Mouse (Mus musculus) stomach, postnatal 0 days (tissue): ENCODE measurements at regions not wholly inside any gene's neighbourhood (a gene's known extent, or its start where the extent isn't known, plus 50 kb on each side); places are given as distances from the start of the nearest gene placed in this dataset.

ENCODE experiments used
- ATAC-seq: fragments of 200-750 bp; cut with Nextera tagmentation; 2 replicates; pipeline ENCODE4 v1.8.0; 2017; ENCODE audit not compliant: low FRiP score, low TSS enrichment
- DNase-seq: peaks from one replicate; pipeline ENCODE4 v3.0.0-alpha.2; 2016; ENCODE audit warnings: low spot score
- H3K27ac ChIP-seq: fragments of 300-500 bp; sonication (generic); replicated peaks from 2 replicates; pipeline ENCODE4 v1.5.1; 2014; ENCODE audit warnings: mild to moderate bottlenecking, control low read depth
- H3K27me3 ChIP-seq: fragments of 300-500 bp; sonication (generic); 2 replicates; pipeline ENCODE4 v1.6.1; 2014; ENCODE audit warnings: low read length; ENCODE audit not compliant: control insufficient read depth, insufficient read depth
- H3K36me3 ChIP-seq: fragments of 300-500 bp; sonication (generic); 2 replicates; pipeline ENCODE4 v1.6.1; 2014; ENCODE audit warnings: low read length, mixed read lengths; ENCODE audit not compliant: control insufficient read depth, insufficient read depth
- H3K4me1 ChIP-seq: fragments of 300-500 bp; sonication (generic); replicated peaks from 2 replicates; pipeline ENCODE4 v1.6.1; 2014; ENCODE audit warnings: antibody characterized with exemption; ENCODE audit not compliant: control insufficient read depth, insufficient read depth
- H3K4me2 ChIP-seq: fragments of 300-500 bp; sonication (generic); replicated peaks from 2 replicates; pipeline ENCODE4 v1.6.1; 2014; ENCODE audit warnings: low read depth, mild to moderate bottlenecking, control low read depth, moderate library complexity
- H3K4me3 ChIP-seq: fragments of 300-500 bp; sonication (generic); 2 replicates; pipeline ENCODE4 v1.5.1; 2014; ENCODE audit warnings: low read depth, low read length, control low read depth
- H3K9ac ChIP-seq: fragments of 300-500 bp; sonication (generic); 2 replicates; pipeline ENCODE4 v1.6.1; 2014; ENCODE audit warnings: mild to moderate bottlenecking, low read length, control low read depth, mixed read lengths
- H3K9me3 ChIP-seq: fragments of 300-500 bp; sonication (generic); 2 replicates; pipeline ENCODE4 v1.6.1; 2016; ENCODE audit warnings: low read length; ENCODE audit not compliant: control insufficient read depth
- CTCF ChIP-seq: IDR thresholded peaks from 2 replicates; pipeline ENCODE4 v1.5.1; 2016; ENCODE audit warnings: antibody characterized with exemption, low read depth, mild to moderate bottlenecking, moderate library complexity
- EP300 ChIP-seq: optimal IDR thresholded peaks from 2 replicates; pipeline ENCODE3; 2016; ENCODE audit warnings: antibody characterized with exemption
- WGBS: fragments of 180-500 bp; shearing (Covaris S2); extraction: QIAGEN DNeasy Blood & Tissue Kit; methylation state at CpG from one replicate; pipeline ENCODE4 v1.1.7; 2014; 5-methylcytosine and 5-hydroxymethylcytosine counted together

GRCm38 (mm10) chr8:102329955-102330354 lies 455.5 kb downstream of the Cdh11 start:
- H3K4me1 ChIP-seq = no peaks in the 10 kb centered on the region
- H3K9me3 ChIP-seq = no peaks in the 10 kb centered on the region
- H3K4me3 ChIP-seq = no peak overlapping the region
- no peaks in the 10 kb centered on the region for H3K27me3 ChIP-seq
- H3K9ac ChIP-seq = no peak overlapping the region
- no peak for ATAC-seq
- no peak for DNase-seq
- TF ChIP-seq CTCF = no peak
- no peak for TF ChIP-seq EP300
- WGBS = 76% methylated on average over 1 of the region's 1 CpGs
- H3K27ac ChIP-seq = no peak overlapping the region
- no peaks in the 10 kb centered on the region for H3K36me3 ChIP-seq
- no peak overlapping the region for H3K4me2 ChIP-seq
